Mouse (Mus musculus) forebrain, postnatal 0 days (tissue): ENCODE data around the gene Swap70. TPM values are rescaled to one million over a fixed set of nuclear protein-coding genes. Genes with fewer than 3 reads are reported as not detected.

Source experiments
- ATAC-seq: fragments of 200-750 bp; cut with Nextera tagmentation; 2 replicates; pipeline ENCODE4 v1.8.0; 2017; ENCODE audit warnings: mild to moderate bottlenecking, moderate library complexity
- DNase-seq: peaks from one replicate; pipeline ENCODE4 v3.0.0-alpha.2; 2015
- H3K27ac ChIP-seq: fragments of 300-500 bp; sonication (generic); 2 replicates; pipeline ENCODE4 v1.5.1; 2014; ENCODE audit warnings: low read depth, mild to moderate bottlenecking, antibody characterized with exemption, low read length, moderate library complexity, mixed read lengths
- H3K27me3 ChIP-seq: fragments of 300-500 bp; sonication (generic); 2 replicates; pipeline ENCODE4 v1.6.1; 2014; ENCODE audit warnings: mild to moderate bottlenecking, low read length, mixed read lengths; ENCODE audit not compliant: insufficient read depth
- H3K36me3 ChIP-seq: fragments of 300-500 bp; sonication (generic); 2 replicates; pipeline ENCODE4 v1.6.1; 2014; ENCODE audit warnings: mild to moderate bottlenecking, moderate library complexity; ENCODE audit not compliant: insufficient read depth
- H3K4me1 ChIP-seq: fragments of 300-500 bp; sonication (generic); 2 replicates; pipeline ENCODE4 v1.6.1; 2014; ENCODE audit warnings: antibody characterized with exemption; ENCODE audit not compliant: insufficient read depth
- H3K4me2 ChIP-seq: fragments of 300-500 bp; sonication (generic); 2 replicates; pipeline ENCODE4 v1.6.1; 2014; ENCODE audit warnings: low read depth, mild to moderate bottlenecking, moderate library complexity
- H3K4me3 ChIP-seq: fragments of 300-500 bp; sonication (generic); 2 replicates; pipeline ENCODE4 v1.5.1; 2014; ENCODE audit warnings: low read depth, low read length, mixed read lengths
- H3K9ac ChIP-seq: fragments of 300-500 bp; sonication (generic); 2 replicates; pipeline ENCODE4 v1.6.1; 2014; ENCODE audit warnings: mild to moderate bottlenecking
- H3K9me3 ChIP-seq: fragments of 300-500 bp; sonication (generic); 2 replicates; pipeline ENCODE4 v1.6.1; 2016; ENCODE audit warnings: low read length
- CTCF ChIP-seq: sonication (generic); IDR thresholded peaks from 2 replicates; pipeline ENCODE4 v1.5.1; 2016; ENCODE audit warnings: antibody characterized with exemption, control low read depth, low read depth
- WGBS: fragments of 180-500 bp; shearing (Covaris S2); extraction: QIAGEN DNeasy Blood & Tissue Kit; methylation state at CpG from one replicate; pipeline ENCODE4 v1.1.7; 2014; 5-methylcytosine and 5-hydroxymethylcytosine counted together
- polyA plus RNA-seq: library from polyadenylated mRNA; unstranded; fragments of >200 nt; fragmentation: Nextera tagmentation; extraction: Ambion mirVana; gene quantifications from 2 replicates; pipeline ENCODE4 v1.2.1, GENCODE M21; 2015
- total RNA-seq: library from RNA; depleted of rRNA; stranded (reverse); fragments of >200 nt; gene quantifications from 2 replicates; pipeline ENCODE4 v1.2.3, GENCODE M21; 2014; rRNA removed

The Swap70 gene
- total and polyA plus RNA-seq, 2 experiments from 2014 or later = 7.1 to 12.2 TPM

DNA sequence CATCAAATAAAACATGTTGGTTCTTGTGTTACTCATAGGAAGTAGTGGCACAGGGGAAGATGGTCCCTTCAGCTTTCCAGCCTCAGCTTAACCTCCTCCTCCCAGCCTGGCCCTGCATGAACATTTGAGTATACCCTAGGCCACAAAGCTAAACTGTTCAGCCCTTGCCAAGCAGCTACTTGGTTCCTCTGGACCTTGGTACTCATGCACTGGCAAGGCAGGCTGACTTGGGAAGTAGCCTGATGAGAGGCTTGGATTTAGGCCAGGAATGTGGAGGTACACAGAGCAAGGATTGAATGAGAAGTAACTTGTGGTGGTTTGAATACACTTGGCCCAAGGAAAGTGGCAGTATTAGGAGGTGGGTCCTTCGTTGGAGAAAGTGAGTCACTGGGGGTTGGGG lies 93.8 kb downstream of the Swap70 start:
- TF ChIP-seq CTCF = no peak
- peaks cover 67% of the 10 kb centered on the region for H3K36me3 ChIP-seq

DNA sequence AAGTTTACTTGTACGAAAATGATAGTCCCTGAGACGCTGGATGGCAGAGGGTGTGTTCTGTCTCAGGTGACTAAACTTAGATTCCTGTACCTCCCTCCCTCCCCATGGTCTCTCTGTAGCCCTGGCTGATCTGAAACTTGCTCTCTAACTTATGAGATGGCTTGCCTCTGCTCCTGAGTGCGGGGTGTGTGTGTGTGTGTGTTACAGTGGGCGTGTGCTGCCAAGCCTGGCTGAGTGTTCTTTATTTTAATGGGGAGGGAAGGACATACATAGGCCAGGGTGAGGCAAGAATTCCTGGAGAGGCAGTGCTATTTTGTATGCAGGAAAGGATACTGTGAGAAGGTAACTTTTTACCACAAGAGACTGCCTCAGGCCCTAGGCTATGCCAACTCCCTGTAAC lies 95.9 kb downstream of the Swap70 start:
- Histone ChIP-seq H3K4me2 (no peak overlapping the region), H3K4me1 (no peaks in the 10 kb centered on the region), H3K9me3 (no peaks in the 10 kb centered on the region), H3K27me3 (no peaks in the 10 kb centered on the region), H3K4me3 (no peak overlapping the region), H3K9ac (no peak overlapping the region), H3K27ac (no peak overlapping the region), H3K36me3 (peaks cover 55% of the 10 kb centered on the region)
- WGBS = 94% methylated on average over 4 of the region's 4 CpGs
- no peak for ATAC-seq
- DNase-seq = no peak
- TF ChIP-seq CTCF = no peak

More for the DNA sequence above, 93.8 kb downstream of the Swap70 start:
- Histone ChIP-seq H3K9me3 (no peaks in the 10 kb centered on the region), H3K4me3 (no peak overlapping the region), H3K27me3 (no peaks in the 10 kb centered on the region), H3K4me1 (no peaks in the 10 kb centered on the region), H3K27ac (no peak overlapping the region), H3K9ac (no peak overlapping the region), H3K4me2 (no peak overlapping the region)
- DNase-seq = no peak
- 81% methylated on average over 1 of the region's 1 CpGs for WGBS
- no peak for ATAC-seq

DNA sequence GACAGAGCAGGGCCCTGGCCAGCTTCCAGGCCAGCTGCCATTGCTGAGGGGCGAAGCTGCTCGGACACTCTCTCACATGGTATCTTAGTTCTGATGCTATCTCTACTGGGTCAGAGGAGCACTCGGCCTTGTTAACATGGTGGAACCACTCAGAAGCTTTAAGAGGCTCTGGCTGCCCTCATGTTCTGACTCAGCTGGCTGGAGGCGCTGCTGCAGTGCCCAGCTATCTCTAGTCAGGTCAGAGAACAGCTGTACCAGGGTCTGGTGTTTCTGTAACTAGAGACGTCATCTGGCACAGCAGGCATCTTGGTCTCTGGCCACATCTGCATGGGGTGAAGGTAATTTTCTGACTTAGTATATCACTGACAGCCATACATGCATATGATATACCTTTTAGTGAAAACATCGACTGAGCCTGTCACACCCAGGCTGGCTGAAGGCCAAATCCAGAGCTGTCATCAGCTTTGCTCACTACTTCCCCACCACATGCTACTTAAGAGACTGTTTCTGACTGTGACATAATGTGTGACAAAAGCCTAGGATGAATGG lies 97.5 kb downstream of the Swap70 start:
- H3K4me3 ChIP-seq = no peak overlapping the region
- 83% methylated on average over 6 of the region's 6 CpGs for WGBS
- ATAC-seq = no peak
- H3K36me3 ChIP-seq = peaks cover 54% of the 10 kb centered on the region
- no peaks in the 10 kb centered on the region for H3K9me3 ChIP-seq
- TF ChIP-seq CTCF = no peak
- H3K27me3 ChIP-seq = no peaks in the 10 kb centered on the region
- H3K9ac ChIP-seq = no peak overlapping the region
- no peak for DNase-seq
- no peak overlapping the region for H3K27ac ChIP-seq
- H3K4me2 ChIP-seq = no peak overlapping the region
- H3K4me1 ChIP-seq = no peaks in the 10 kb centered on the region

DNA sequence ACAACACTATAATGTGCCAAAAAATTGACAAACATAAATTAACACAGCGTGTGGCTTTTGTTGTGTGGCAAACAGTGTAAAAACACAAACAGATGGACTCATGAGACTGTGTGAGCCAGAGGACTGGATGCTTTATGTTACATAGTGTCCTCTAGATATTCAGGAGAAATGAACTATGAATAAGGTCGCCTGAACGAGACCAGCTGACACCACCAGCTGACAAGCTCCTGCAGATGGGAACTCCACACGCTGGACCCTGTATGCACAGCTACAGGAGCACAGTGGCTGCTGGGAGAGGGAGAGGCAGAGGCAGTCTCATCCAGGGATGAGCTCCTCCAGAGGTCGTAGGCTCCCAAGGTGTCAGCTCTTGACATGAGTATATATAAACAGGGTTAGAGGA lies 99.6 kb downstream of the Swap70 start:
- Histone ChIP-seq H3K27me3 (no peaks in the 10 kb centered on the region), H3K4me3 (no peak overlapping the region), H3K27ac (no peak overlapping the region), H3K36me3 (peaks cover 54% of the 10 kb centered on the region), H3K9me3 (no peaks in the 10 kb centered on the region), H3K4me2 (no peak overlapping the region), H3K9ac (no peak overlapping the region), H3K4me1 (no peaks in the 10 kb centered on the region)
- WGBS = 57% methylated on average over 5 of the region's 5 CpGs
- TF ChIP-seq CTCF = no peak
- ATAC-seq = peak; percentile 29; the same call in 1 of the 2 replicates
- no peak for DNase-seq

DNA sequence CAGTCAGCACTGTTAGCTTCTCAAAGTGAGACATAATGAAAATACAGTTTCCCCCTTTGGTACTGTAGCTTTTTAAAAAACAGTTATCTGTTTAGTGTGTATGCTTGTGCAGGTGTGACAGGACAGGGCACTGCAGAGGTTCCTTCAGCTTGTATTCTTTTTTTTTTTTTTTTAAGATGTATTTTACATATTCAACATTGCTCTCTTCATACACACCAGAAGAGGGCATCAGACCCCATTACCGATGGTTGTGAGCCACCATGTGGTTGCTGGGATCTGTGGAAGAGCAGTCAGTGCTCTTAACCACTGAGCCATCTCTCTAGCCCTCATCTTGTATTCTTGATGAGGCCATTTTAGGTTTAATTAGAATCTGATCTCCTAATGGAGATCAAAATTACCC lies 103.3 kb downstream of the Swap70 start:
- DNase-seq (no peak), ATAC-seq (no peak)
- H3K36me3 ChIP-seq = peaks cover 79% of the 10 kb centered on the region
- WGBS = 94% methylated on average over 1 of the region's 1 CpGs
- H3K9ac ChIP-seq = no peak overlapping the region
- H3K4me1 ChIP-seq = no peaks in the 10 kb centered on the region
- no peaks in the 10 kb centered on the region for H3K9me3 ChIP-seq
- no peak overlapping the region for H3K4me2 ChIP-seq
- TF ChIP-seq CTCF = no peak
- H3K27me3 ChIP-seq = no peaks in the 10 kb centered on the region
- H3K4me3 ChIP-seq = no peak overlapping the region
- no peak overlapping the region for H3K27ac ChIP-seq

DNA sequence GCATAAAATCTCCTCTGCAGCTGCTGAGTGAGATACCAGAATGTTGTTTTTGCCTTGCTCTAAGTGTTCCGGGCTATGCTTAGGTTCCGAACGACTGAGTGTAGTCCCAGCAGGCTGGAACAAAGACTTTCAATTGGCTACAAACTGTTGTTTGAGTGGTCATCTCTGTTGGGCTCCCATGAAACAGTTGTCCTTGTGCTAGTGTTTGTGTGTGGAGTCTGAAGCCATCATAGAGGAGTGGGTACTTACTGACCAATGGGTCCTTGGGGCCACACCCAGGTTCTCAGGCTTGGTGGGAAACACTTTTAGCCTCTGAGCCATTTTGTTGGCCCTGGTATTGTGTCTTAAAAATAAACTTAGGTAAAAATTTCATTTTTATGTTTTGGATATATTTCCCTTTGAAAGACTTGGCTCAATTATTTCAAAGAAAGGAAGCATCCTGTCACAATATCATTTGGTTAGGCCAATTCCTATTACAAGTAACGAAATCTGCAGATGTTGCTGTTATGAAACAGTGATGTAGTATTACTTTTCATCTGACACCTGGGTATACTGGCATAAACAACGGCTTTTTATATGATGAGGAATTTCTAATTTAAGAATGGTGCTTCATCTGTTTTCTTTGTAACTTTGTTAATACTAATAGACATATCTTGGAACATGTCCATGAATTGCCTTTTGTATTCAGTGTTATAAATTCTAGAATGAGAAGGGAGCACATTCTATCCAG lies 104.0 kb downstream of the Swap70 start:
- H3K36me3 ChIP-seq = peaks cover 74% of the 10 kb centered on the region
- DNase-seq (no peak), ATAC-seq (no peak)
- no peak overlapping the region for H3K27ac ChIP-seq
- no peak for TF ChIP-seq CTCF
- H3K4me1 ChIP-seq = no peaks in the 10 kb centered on the region
- no peak overlapping the region for H3K9ac ChIP-seq
- 92% methylated on average over 5 of the region's 5 CpGs for WGBS
- H3K4me2 ChIP-seq = no peak overlapping the region
- H3K27me3 ChIP-seq = no peaks in the 10 kb centered on the region
- H3K4me3 ChIP-seq = no peak overlapping the region
- no peaks in the 10 kb centered on the region for H3K9me3 ChIP-seq

Other genes with a start within 250 kb of the Swap70 start
- 48.6 and 63.2 TPM in 2 replicates for gene Tmem41b, start 234.8 kb upstream of the Swap70 start, total RNA-seq
- gene Tmem41b, start 234.8 kb upstream of the Swap70 start, polyA plus RNA-seq = 38.6 and 46.4 TPM in 2 replicates
- 88.0 and 97.9 TPM in 2 replicates for gene Ipo7, start 203.4 kb upstream of the Swap70 start, total RNA-seq
- 21.7 and 26.5 TPM in 2 replicates for gene Ipo7, start 203.4 kb upstream of the Swap70 start, polyA plus RNA-seq
- gene Zfp143, start 160.5 kb upstream of the Swap70 start, total RNA-seq = 12.1 and 12.2 TPM in 2 replicates
- 5.7 and 6.7 TPM in 2 replicates for gene Zfp143, start 160.5 kb upstream of the Swap70 start, polyA plus RNA-seq
- gene Wee1, start 99.7 kb upstream of the Swap70 start, total RNA-seq = 3.1 and 5.8 TPM in 2 replicates
- gene Wee1, start 99.7 kb upstream of the Swap70 start, polyA plus RNA-seq = 3.3 and 4.4 TPM in 2 replicates